Mouse (Mus musculus): ENCODE measurements around the gene Aldh3b1.
A peak's percentile ranks its signal among the peaks of the same experiment; 100 is the strongest.

The Aldh3b1 gene

GRCm38 (mm10) chr19:3929211-3929941, at the start of gene Aldh3b1:
TSS of gene Aldh3b1 (minus strand) at chr19:3929808.
- TF ChIP-seq GATA4 (IDR thresholded peaks at IDR 0.05; ENCODE audit: insufficient replicate concordance, low read length) = peak; percentile 44; the same call in 1 of the 2 replicates

GRCm38 (mm10) chr19:3975866-3976265, 46.3 kb upstream of the Aldh3b1 start:
- no peak for TF ChIP-seq GATA4 (IDR thresholded peaks at IDR 0.05; ENCODE audit: insufficient replicate concordance, low read length)

GRCm38 (mm10) chr19:3972229-3972628, 42.6 kb upstream of the Aldh3b1 start, which contains the start of gene Aldh3b2:
TSS of gene Aldh3b2 (plus strand) at chr19:3972328.
- no peak for TF ChIP-seq GATA4 (IDR thresholded peaks at IDR 0.05; ENCODE audit: insufficient replicate concordance, low read length)

- no peak for TF ChIP-seq GATA4 (IDR thresholded peaks at IDR 0.05; ENCODE audit: insufficient replicate concordance, low read length)
These were observed 37.6 kb upstream of the Aldh3b1 start for GRCm38 (mm10) chr19:3967258-3967657.

- no peak for TF ChIP-seq GATA4 (IDR thresholded peaks at IDR 0.05; ENCODE audit: insufficient replicate concordance, low read length)
These were observed 36.9 kb upstream of the Aldh3b1 start for GRCm38 (mm10) chr19:3966330-3967075.

GRCm38 (mm10) chr19:3964030-3964429, 34.4 kb upstream of the Aldh3b1 start:
- TF ChIP-seq GATA4 (IDR thresholded peaks at IDR 0.05; ENCODE audit: insufficient replicate concordance, low read length) = no peak

GRCm38 (mm10) chr19:3962469-3962868, 32.9 kb upstream of the Aldh3b1 start:
- TF ChIP-seq GATA4 (IDR thresholded peaks at IDR 0.05; ENCODE audit: insufficient replicate concordance, low read length) = no peak

GRCm38 (mm10) chr19:3960211-3960610, 30.6 kb upstream of the Aldh3b1 start:
- no peak for TF ChIP-seq GATA4 (IDR thresholded peaks at IDR 0.05; ENCODE audit: insufficient replicate concordance, low read length)

- no peak for TF ChIP-seq GATA4 (IDR thresholded peaks at IDR 0.05; ENCODE audit: insufficient replicate concordance, low read length)
These were observed 29.4 kb upstream of the Aldh3b1 start for GRCm38 (mm10) chr19:3959030-3959429.

- TF ChIP-seq GATA4 (IDR thresholded peaks at IDR 0.05; ENCODE audit: insufficient replicate concordance, low read length) = no peak
These were observed 28.9 kb upstream of the Aldh3b1 start, which contains the start of gene Aldh3b3 for GRCm38 (mm10) chr19:3958470-3958869. TSS of gene Aldh3b3 (plus strand) at chr19:3958645.

- no peak for TF ChIP-seq GATA4 (IDR thresholded peaks at IDR 0.05; ENCODE audit: insufficient replicate concordance, low read length)
These were observed 26.2 kb upstream of the Aldh3b1 start for GRCm38 (mm10) chr19:3955804-3956203.

GRCm38 (mm10) chr19:3955033-3955432, 25.4 kb upstream of the Aldh3b1 start:
- TF ChIP-seq GATA4 (IDR thresholded peaks at IDR 0.05; ENCODE audit: insufficient replicate concordance, low read length) = no peak

GRCm38 (mm10) chr19:3952099-3952498, 22.5 kb upstream of the Aldh3b1 start:
- no peak for TF ChIP-seq GATA4 (IDR thresholded peaks at IDR 0.05; ENCODE audit: insufficient replicate concordance, low read length)

GRCm38 (mm10) chr19:3951461-3951860, 21.9 kb upstream of the Aldh3b1 start:
- no peak for TF ChIP-seq GATA4 (IDR thresholded peaks at IDR 0.05; ENCODE audit: insufficient replicate concordance, low read length)

- no peak for TF ChIP-seq GATA4 (IDR thresholded peaks at IDR 0.05; ENCODE audit: insufficient replicate concordance, low read length)
These were observed 20.7 kb upstream of the Aldh3b1 start for GRCm38 (mm10) chr19:3950331-3950730.

GRCm38 (mm10) chr19:3948546-3948945, 18.9 kb upstream of the Aldh3b1 start:
- no peak for TF ChIP-seq GATA4 (IDR thresholded peaks at IDR 0.05; ENCODE audit: insufficient replicate concordance, low read length)
